Comparison of ENCODE assay signal across 12 mouse cellular contexts in genomic region chr8:122375320-122375719, GRCm38 (mm10). TPM values are rescaled to one million over a fixed set of nuclear protein-coding genes. Genes with fewer than 3 reads are reported as not detected.
A peak's percentile ranks its signal among the peaks of the same experiment; 100 is the strongest.
DNase-seq lines count a peak whose midpoint lies in the region; ATAC-seq lines count a peak whose summit lies in the region.
"Had no signal": no experiment of that assay in that cellular context is flagged by ENCODE, and none has a peak within 500 bp of the region (broad histone marks: within the 10 kb centered on the region; RNA-seq: fewer than 3 reads in every experiment).

No protein-coding gene starts in this region.

- H3K27me3 ChIP-seq in heart, embryonic 12.5 days (replicated peaks) = no peaks in the 10 kb centered on the region
- H3K27me3 ChIP-seq in limb, embryonic 13.5 days = no peaks in the 10 kb centered on the region
- H3K27me3 ChIP-seq: Patski had no signal

- H3K4me1 ChIP-seq in heart, embryonic 12.5 days (replicated peaks) = peaks cover 29% of the 10 kb centered on the region
- peaks cover 25% of the 10 kb centered on the region for H3K4me1 ChIP-seq in limb, embryonic 13.5 days

- H3K4me3 ChIP-seq in heart, embryonic 12.5 days = peak overlapping the region; percentile 70; the same call in 1 of the 2 replicates
- no peak overlapping the region; the same call in 1 of the 2 replicates for H3K4me3 ChIP-seq in limb, embryonic 13.5 days

- no peak for DNase-seq in heart, adult 11 months
- peak; percentile 9 for DNase-seq in thymus, postnatal 14 days
- no peak for DNase-seq in thymus, postnatal 25 days
- DNase-seq in natural killer cell, adult 2 months (ENCODE audit: low spot score in 2 of 2) = no peak
- DNase-seq in left cerebral cortex, postnatal 36 days (ENCODE audit: low spot score in 2 of 2) = no peak
- no peak for DNase-seq in T-cell, adult 2 months (ENCODE audit: low spot score)
- DNase-seq: kidney, postnatal 36 days; right cerebral cortex, postnatal 25 days had no signal

- H3K4me2 ChIP-seq in heart, embryonic 12.5 days = peak overlapping the region; percentile 89; the same call in 1 of the 2 replicates
- H3K4me2 ChIP-seq in limb, embryonic 13.5 days (replicated peaks) = peak overlapping the region; percentile 68

- H3K9ac ChIP-seq in heart, embryonic 12.5 days = no peak overlapping the region
- no peak overlapping the region for H3K9ac ChIP-seq in limb, embryonic 13.5 days

- no peak overlapping the region for H3K27ac ChIP-seq in heart, embryonic 12.5 days (ENCODE audit: poor library complexity, severe bottlenecking)
- no peak overlapping the region for H3K27ac ChIP-seq in limb, embryonic 13.5 days

- peaks cover 16% of the 10 kb centered on the region for H3K36me3 ChIP-seq in heart, embryonic 12.5 days
- peaks cover 15% of the 10 kb centered on the region for H3K36me3 ChIP-seq in limb, embryonic 13.5 days

- WGBS in heart, embryonic 12.5 days = 84% methylated on average over 7 of the region's 7 CpGs
- 93% methylated on average over 7 of the region's 7 CpGs for WGBS in limb, embryonic 13.5 days

- H3K9me3 ChIP-seq in heart, embryonic 12.5 days (replicated peaks) = no peaks in the 10 kb centered on the region
- H3K9me3 ChIP-seq in limb, embryonic 13.5 days = no peaks in the 10 kb centered on the region

- ATAC-seq in heart, embryonic 12.5 days (ENCODE audit: insufficient number of reproducible peaks, low FRiP score) = no peak
- ATAC-seq in limb, embryonic 13.5 days (ENCODE audit: low FRiP score, low read depth) = no peak
- ATAC-seq: Patski had no signal

- intact Hi-C loops in left cerebral cortex, postnatal 36 days (cut with DNase I) = no loop called here

RNA-seq across cellular contexts. Expression of gene Zc3h18, which starts 1.1 kb away (rescaled TPM):
- polyA plus RNA-seq in heart, embryonic 12.5 days (2016; fragmentation: Nextera tagmentation; extraction: Ambion mirVana) = 41.4 and 43.0 TPM in 2 replicates
- polyA plus RNA-seq in limb, embryonic 13.5 days (2015; fragmentation: Nextera tagmentation; extraction: Ambion mirVana) = 59.2 and 59.9 TPM in 2 replicates
- total RNA-seq in left cerebral cortex, postnatal 36 days (2021) = 10 to 100 TPM; 38.8 to 49.9 TPM

RNA-seq across cellular contexts. Expression of gene Trhr2, which starts 14.8 kb away (rescaled TPM):
- polyA plus RNA-seq in heart, embryonic 12.5 days (2016; fragmentation: Nextera tagmentation; extraction: Ambion mirVana) = not detected in 2 replicates
- polyA plus RNA-seq in limb, embryonic 13.5 days (2015; fragmentation: Nextera tagmentation; extraction: Ambion mirVana) = 0.14 and 0.38 TPM in 2 replicates
- total RNA-seq in left cerebral cortex, postnatal 36 days (2021) = 1 to 10 TPM; 8.0 to 9.2 TPM
- total RNA-seq: gastrocnemius, adult 18-20 months had no signal

RNA-seq across cellular contexts. Expression of gene Il17c, which starts 46.5 kb away (rescaled TPM):
- polyA plus RNA-seq in heart, embryonic 12.5 days (2016; fragmentation: Nextera tagmentation; extraction: Ambion mirVana) = not detected in 2 replicates
- not detected in 2 replicates for polyA plus RNA-seq in limb, embryonic 13.5 days (2015; fragmentation: Nextera tagmentation; extraction: Ambion mirVana)
- not detected for total RNA-seq in left cerebral cortex, postnatal 36 days (2021)
- total RNA-seq: gastrocnemius, adult 18-20 months had no signal

RNA-seq across cellular contexts. Expression of gene Cyba, which starts 57.4 kb away (rescaled TPM):
- 175 and 182 TPM in 2 replicates for polyA plus RNA-seq in heart, embryonic 12.5 days (2016; fragmentation: Nextera tagmentation; extraction: Ambion mirVana)
- polyA plus RNA-seq in limb, embryonic 13.5 days (2015; fragmentation: Nextera tagmentation; extraction: Ambion mirVana) = 139 and 144 TPM in 2 replicates
- total RNA-seq in left cerebral cortex, postnatal 36 days (2021) = 1 to 10 TPM; 7.9 TPM
